Mouse (Mus musculus) kidney, adult 18-20 months (tissue): ENCODE measurements around the gene Ctbp2.
A peak's percentile ranks its signal among the peaks of the same experiment; 100 is the strongest.

Experiments used
- DNase-seq: peaks from one replicate; pipeline ENCODE4 v3.0.0; 2021

The Ctbp2 gene

GRCm38 (mm10) chr7:133002271-133002670, 121.9 kb downstream of the Ctbp2 start:
- no peak for DNase-seq

- no peak for DNase-seq
Measured at GRCm38 (mm10) chr7:133001388-133001787, 122.8 kb downstream of the Ctbp2 start.

- DNase-seq = no peak
Measured at GRCm38 (mm10) chr7:132999061-132999460, 125.1 kb downstream of the Ctbp2 start.

GRCm38 (mm10) chr7:132998639-132999038, 125.5 kb downstream of the Ctbp2 start:
- no peak for DNase-seq

GRCm38 (mm10) chr7:132996391-132996790, 127.8 kb downstream of the Ctbp2 start:
- DNase-seq = no peak

- DNase-seq = no peak
Measured at GRCm38 (mm10) chr7:132994628-132995191, 129.4 kb downstream of the Ctbp2 start.

- DNase-seq = no peak
Measured at GRCm38 (mm10) chr7:132994120-132994519, 130.0 kb downstream of the Ctbp2 start.

GRCm38 (mm10) chr7:132992967-132993615, 131.1 kb downstream of the Ctbp2 start:
- DNase-seq = no peak

- DNase-seq = peak; percentile 2
Measured at GRCm38 (mm10) chr7:132991240-132991900, 132.8 kb downstream of the Ctbp2 start.

- DNase-seq = no peak
Measured at GRCm38 (mm10) chr7:132989839-132990238, 134.3 kb downstream of the Ctbp2 start.

GRCm38 (mm10) chr7:132982639-132983038, 141.5 kb downstream of the Ctbp2 start:
- no peak for DNase-seq

- DNase-seq = no peak
Measured at GRCm38 (mm10) chr7:132977981-132978380, 146.2 kb downstream of the Ctbp2 start.

GRCm38 (mm10) chr7:132976079-132976478, 148.1 kb downstream of the Ctbp2 start:
- no peak for DNase-seq

GRCm38 (mm10) chr7:132972079-132972478, 152.1 kb downstream of the Ctbp2 start:
- no peak for DNase-seq

GRCm38 (mm10) chr7:132965707-132966106, 158.4 kb downstream of the Ctbp2 start:
- DNase-seq = no peak

- DNase-seq = no peak
Measured at GRCm38 (mm10) chr7:132964395-132964794, 159.8 kb downstream of the Ctbp2 start.

GRCm38 (mm10) chr7:132950613-132951012, 173.5 kb downstream of the Ctbp2 start:
- no peak for DNase-seq

- no peak for DNase-seq
Measured at GRCm38 (mm10) chr7:132949968-132950367, 174.2 kb downstream of the Ctbp2 start.

- no peak for DNase-seq
Measured at GRCm38 (mm10) chr7:132940569-132940968, 183.6 kb downstream of the Ctbp2 start.

GRCm38 (mm10) chr7:132939118-132939517, 185.0 kb downstream of the Ctbp2 start:
- DNase-seq = no peak
